Mouse (Mus musculus): ENCODE data around the gene Rara.

Gene Rara

DNA sequence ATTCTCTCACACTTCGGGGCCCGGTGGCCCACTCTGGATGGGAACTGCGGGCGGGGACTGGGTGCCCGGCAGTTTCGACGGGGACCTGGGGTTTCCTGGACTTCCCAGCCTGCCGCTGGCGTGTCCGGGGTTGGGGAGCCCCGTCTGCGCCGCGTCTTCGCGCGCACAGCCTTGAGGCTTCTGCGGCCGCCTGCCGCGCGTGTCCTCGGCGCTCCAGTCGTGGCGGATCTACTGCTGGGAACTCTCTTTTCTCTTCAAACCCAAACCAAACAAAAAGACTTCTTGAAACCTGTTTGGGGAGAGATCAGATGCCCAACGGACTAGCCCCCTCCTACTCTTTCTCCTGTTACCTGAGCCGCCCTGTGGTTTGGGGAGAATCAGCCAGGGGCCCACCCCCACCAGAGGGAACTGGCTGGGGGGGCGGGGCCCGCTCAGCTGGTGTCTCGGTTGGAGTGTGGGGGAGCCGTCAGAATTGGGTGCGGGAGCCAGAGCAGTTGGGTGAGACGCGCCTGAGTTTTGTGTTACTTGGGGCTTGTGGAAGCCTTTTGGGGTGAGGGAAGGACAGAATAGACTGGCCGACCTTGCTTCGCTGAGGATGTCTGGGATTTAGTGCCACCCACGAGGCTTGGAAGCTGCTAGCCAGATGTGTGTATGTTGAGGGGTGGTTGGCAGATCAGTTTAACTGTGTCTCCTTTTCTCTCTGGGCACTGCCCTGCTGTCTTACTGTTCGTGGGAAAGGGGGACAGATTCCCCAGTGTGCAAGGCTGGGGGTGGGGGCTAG is 10.5 kb downstream of the Rara start:
- peak; percentile 68 to 70 for DNase-seq (ENCODE audit: low spot score in 2 of 2)

DNA sequence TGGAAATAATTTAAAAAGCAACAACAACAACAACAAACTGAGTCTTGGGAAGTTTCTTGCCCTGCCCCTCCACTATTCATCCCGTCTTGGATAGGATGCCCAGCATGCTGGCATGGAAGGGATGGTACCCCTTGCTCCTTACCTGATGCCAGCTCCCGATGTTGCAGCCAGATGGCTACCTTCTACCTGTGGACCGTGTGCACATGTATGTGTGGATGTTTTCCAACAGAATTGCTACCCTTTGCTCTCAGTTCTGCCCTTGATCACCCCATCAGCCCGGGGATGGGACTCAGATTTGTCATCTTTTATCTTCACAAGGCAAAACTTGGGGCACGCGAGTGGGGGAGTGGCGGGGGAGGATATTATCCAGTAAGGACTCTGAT is 11.1 kb downstream of the Rara start:
- no peak for DNase-seq (ENCODE audit: low spot score in 2 of 2)

- peak in 1 of 2 experiments; percentile 71 for DNase-seq (ENCODE audit: low spot score in 2 of 2)
Observed at GRCm38 (mm10) chr11:98939084-98939952, 11.7 kb downstream of the Rara start.

- no peak for DNase-seq (ENCODE audit: low spot score in 2 of 2)
Observed at GRCm38 (mm10) chr11:98939953-98940641, 12.5 kb downstream of the Rara start.

GRCm38 (mm10) chr11:98940776-98941175 is 13.2 kb downstream of the Rara start:
- no peak for DNase-seq (ENCODE audit: low spot score in 2 of 2)

- no peak for DNase-seq (ENCODE audit: low spot score in 2 of 2)
Observed at GRCm38 (mm10) chr11:98941341-98941825, 13.8 kb downstream of the Rara start.

- peak; percentile 88 to 90 for DNase-seq (ENCODE audit: low spot score in 2 of 2)
Observed at GRCm38 (mm10) chr11:98941826-98942550, 14.4 kb downstream of the Rara start.

DNA sequence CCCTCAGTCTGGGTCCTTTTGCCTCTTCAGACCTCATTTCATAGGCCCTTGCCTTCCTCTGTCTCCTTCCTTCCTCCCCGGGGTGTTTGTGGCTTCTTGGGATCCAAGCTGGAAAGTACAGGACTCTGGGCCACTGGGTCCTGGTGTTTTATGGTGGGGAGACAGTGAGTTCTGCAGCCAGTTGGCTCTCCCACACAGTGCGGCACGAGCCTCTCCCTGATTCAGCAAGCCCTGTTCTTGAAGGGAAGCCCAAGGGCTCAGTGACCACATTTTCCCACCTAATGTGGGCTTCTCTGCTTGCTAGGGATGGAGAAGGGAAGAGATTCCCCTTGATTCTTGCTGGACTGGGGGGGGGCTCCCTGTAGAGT is 14.9 kb downstream of the Rara start:
- no peak for DNase-seq (ENCODE audit: low spot score in 2 of 2)

- DNase-seq (ENCODE audit: low spot score in 2 of 2): no peak
Observed at GRCm38 (mm10) chr11:98942923-98943641, 15.5 kb downstream of the Rara start.

- no peak for DNase-seq (ENCODE audit: low spot score in 2 of 2)
Observed at GRCm38 (mm10) chr11:98943741-98944461, 16.3 kb downstream of the Rara start.

DNA sequence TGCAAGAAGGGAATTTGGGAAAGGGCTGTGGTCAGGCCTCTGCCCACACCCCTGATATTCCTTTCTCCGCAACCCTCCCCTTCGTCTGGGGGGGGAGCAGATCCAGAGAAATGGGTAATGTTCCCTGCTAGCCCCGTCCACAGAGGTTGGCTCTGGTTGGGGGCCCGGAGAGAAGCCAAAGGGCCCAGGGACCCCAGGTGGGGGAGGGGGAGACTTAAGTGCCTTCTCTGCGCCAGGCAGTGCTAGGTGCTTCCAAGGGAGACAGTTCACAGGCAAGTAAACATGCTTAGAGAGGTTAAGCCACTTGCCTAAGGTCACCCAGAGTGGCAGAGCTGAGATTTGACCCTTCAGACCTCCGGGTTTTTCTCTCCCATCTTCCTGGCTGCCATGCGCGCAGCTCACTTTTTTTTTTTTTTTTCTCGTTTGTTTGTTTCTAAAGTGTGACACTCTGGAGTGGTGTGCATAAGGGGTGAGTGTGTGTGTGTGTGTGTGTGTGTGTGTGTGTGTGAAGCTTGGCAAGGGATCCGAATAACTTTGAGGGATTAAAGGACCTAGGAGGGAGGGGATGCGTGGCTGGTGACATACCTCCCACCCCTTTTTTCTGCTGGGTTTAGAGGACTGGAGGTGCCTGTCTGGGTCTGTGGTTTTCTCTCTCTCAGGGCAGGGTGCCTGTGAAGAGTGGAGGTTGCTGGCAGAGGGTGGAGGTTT is 17.4 kb downstream of the Rara start:
- peak in 1 of 2 experiments; percentile 63 for DNase-seq (ENCODE audit: low spot score in 2 of 2)

DNA sequence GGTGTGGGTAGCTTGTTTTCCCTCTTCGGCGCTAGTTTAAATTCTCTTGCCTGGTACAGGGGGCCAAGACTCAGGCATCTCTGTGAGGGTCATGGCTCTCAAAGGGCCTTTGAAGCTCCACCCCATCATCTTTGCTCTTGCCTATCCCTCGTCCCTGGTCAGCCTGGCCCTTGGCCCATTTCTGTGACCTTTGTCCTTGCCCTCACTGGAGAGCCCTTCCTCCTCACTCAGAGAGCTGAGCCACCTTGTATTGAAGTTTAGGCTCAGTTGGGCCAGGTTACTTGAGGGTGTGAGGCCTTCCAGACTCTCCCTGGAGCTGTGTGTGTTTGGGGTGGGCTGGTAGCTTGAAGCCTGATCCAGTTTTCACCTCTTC is 18.0 kb downstream of the Rara start:
- no peak for DNase-seq (ENCODE audit: low spot score in 2 of 2)

DNA sequence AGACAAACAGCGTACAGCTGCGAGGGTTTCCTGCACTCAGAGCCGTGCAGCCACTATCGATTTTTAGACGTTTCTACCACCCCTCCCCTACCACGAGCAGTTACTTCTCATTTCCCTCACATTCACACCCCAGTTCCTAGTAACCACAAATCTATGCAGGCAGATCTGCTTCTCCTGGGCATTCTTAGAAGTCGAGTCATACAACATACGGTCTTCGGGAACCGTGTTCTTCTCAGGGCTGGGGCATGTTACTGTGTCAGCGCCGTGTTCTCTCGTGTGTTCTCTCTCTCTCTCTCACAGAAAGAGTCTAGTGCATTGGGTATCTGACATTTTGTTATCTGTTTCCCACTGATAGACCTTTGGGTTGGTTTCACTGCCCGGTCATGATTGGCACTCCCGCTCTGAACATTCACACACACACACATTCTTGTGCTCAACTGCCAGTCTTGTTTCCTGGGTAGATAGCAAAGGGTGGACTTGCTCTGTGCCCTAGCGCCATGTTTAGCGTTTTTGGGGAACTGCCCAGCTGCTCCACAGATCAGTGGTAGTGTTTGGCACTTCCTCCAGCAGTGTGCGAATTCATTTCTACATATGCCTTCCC is 20.5 kb downstream of the Rara start:
- no peak for DNase-seq (ENCODE audit: low spot score in 2 of 2)

GRCm38 (mm10) chr11:98949242-98949957 is 21.8 kb downstream of the Rara start:
- no peak for DNase-seq (ENCODE audit: low spot score in 2 of 2)

- no peak for DNase-seq (ENCODE audit: low spot score in 2 of 2)
Observed at GRCm38 (mm10) chr11:98949958-98950460, 22.4 kb downstream of the Rara start.

DNA sequence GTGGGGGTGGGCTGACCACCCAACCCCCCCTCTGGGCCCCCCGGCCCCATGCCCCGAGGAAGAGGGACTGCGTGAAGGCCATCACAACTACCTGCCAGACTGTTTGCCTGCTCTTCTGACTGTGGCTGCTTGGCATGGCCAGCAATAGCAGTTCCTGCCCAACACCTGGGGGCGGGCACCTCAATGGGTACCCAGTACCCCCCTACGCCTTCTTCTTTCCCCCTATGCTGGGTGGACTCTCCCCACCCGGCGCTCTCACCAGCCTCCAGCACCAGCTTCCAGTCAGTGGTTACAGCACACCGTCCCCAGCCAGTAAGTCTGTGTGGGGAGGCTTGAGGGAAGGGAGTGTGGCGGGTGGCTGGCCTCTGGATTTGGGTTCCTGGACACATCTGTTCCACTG is 22.9 kb downstream of the Rara start:
- DNase-seq (ENCODE audit: low spot score in 2 of 2): no peak

- no peak for DNase-seq (ENCODE audit: low spot score in 2 of 2)
Observed at GRCm38 (mm10) chr11:98951026-98951906, 23.6 kb downstream of the Rara start.
